Mouse (Mus musculus) small intestine, adult 10 weeks (tissue): Measurements from ENCODE around the gene Jade2. TPM values are rescaled to one million over a fixed set of nuclear protein-coding genes. Genes with fewer than 3 reads are reported as not detected.

Experiments
- polyA plus RNA-seq: library from polyadenylated mRNA; stranded (reverse); fragments of 350-450 nt; fragmentation: Illumina TruSeq; extraction: RNeasy Lipid Tissue Mini Kit (QIAGEN cat#74804); gene quantifications from one replicate; pipeline ENCODE4 v1.2.3, GENCODE M21; 2014; ENCODE audit warnings: low replicate concordance

Gene Jade2
- polyA plus RNA-seq = 1.9 TPM

DNA sequence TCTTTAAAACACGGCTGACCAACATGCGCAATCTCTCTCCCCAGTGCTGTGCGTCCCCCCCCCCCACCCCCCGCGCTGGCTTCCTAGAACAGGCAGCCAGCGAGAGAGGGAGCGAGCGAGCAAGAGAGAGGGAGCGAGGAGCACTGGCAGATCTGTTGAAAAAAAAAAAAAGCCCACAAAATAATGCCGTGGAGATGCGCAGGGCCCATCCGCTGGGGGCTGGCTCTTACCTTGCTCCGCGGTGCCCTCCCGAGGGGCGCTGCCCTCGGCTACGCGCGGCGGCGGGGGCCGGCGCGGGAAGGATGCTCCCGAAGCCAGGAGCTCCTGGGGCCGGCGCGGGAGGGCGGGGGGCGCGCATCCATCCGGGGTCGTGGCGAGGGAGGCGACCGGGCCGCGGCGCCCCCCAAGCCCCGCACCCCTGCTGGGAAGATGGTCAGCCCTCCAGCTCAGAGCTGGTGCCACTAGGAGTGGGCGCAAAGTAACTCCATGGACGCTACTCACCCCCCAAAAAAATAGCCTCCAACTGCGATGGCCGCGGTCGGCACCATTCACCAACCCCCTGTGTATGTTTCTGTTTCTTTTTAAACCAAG lies at the start of gene Jade2:
Gene Jade2, minus strand, starts transcription at position 573 of the 591 bp plus-strand sequence.

Other genes starting within 250 kb of the Jade2 start
- 0.59 TPM for gene Nhp2, start 237.9 kb downstream of the Jade2 start, polyA plus RNA-seq
- gene Rmnd5b, start 221.8 kb downstream of the Jade2 start, polyA plus RNA-seq = 3.4 TPM
- gene N4bp3, start 206.8 kb downstream of the Jade2 start, polyA plus RNA-seq = not detected
- gene D930048N14Rik, start 206.7 kb downstream of the Jade2 start, polyA plus RNA-seq = 0.74 TPM
- 78.4 TPM for gene 0610009B22Rik, start 168.8 kb downstream of the Jade2 start, polyA plus RNA-seq
- gene Sec24a, start 94.0 kb downstream of the Jade2 start, polyA plus RNA-seq = 142 TPM
- 947 TPM for gene Sar1b, start 94.0 kb downstream of the Jade2 start, polyA plus RNA-seq
- gene Cdkn2aipnl, start 110.0 kb upstream of the Jade2 start, polyA plus RNA-seq = 23.9 TPM
- 335 TPM for gene Ube2b, start 143.1 kb upstream of the Jade2 start, polyA plus RNA-seq
- gene Cdkl3, start 146.6 kb upstream of the Jade2 start, polyA plus RNA-seq = 9.2 TPM
- gene Ppp2ca, start 241.0 kb upstream of the Jade2 start, polyA plus RNA-seq = 137 TPM